In genomic region chr7:122575506-122575905, GRCm38 (mm10) we compare ENCODE assay signal across 10 mouse cellular contexts.
DNase-seq lines count a peak whose midpoint lies in the region; ATAC-seq lines count a peak whose summit lies in the region.
"Had no signal": no experiment of that assay in that cellular context is flagged by ENCODE, and none has a peak within 500 bp of the region (broad histone marks: within the 10 kb centered on the region; RNA-seq: fewer than 3 reads in every experiment).

No protein-coding gene starts in this region.

- no peak for DNase-seq in heart, adult 9 months (ENCODE audit: low spot score in 2 of 2)
- peak; percentile 46 to 62 for DNase-seq in left cerebral cortex, adult 18-20 months (ENCODE audit: low spot score in 2 of 2)
- no peak for DNase-seq in left cerebral cortex, adult 9 months (ENCODE audit: low spot score in 2 of 2)
- DNase-seq in embryo, embryonic 9.5 days (ENCODE audit: extremely low spot score) = peak; percentile 14
- DNase-seq in right cerebral cortex, postnatal 10 days (ENCODE audit: low spot score in 2 of 2) = peak; percentile 47 to 61
- no peak for DNase-seq in ovary, postnatal 14 days (ENCODE audit: low spot score)
- DNase-seq in cerebellum, postnatal 25 days = no peak
- DNase-seq: B cell, adult 2 months; liver, postnatal 0 days had no signal

- no peaks in the 10 kb centered on the region for H3K36me3 ChIP-seq in heart, embryonic 14.5 days (ENCODE audit: control insufficient read depth, insufficient read depth, low read length)

- ATAC-seq in heart, embryonic 14.5 days (ENCODE audit: insufficient number of reproducible peaks, insufficient read depth, low FRiP score, low read depth) = 0 out of 2 replicates have a peak, but pooled peaks have one; percentile 54
- ATAC-seq: liver, postnatal 0 days had no signal

- H3K27me3 ChIP-seq in heart, embryonic 14.5 days (ENCODE audit: control insufficient read depth, insufficient read depth, low read length) = no peaks in the 10 kb centered on the region

- 35% methylated on average over 8 of the region's 8 CpGs for WGBS in heart, embryonic 14.5 days

- H3K4me3 ChIP-seq in heart, embryonic 14.5 days (ENCODE audit: control insufficient read depth in 1 of 2, insufficient read depth in 1 of 2, low read depth in 1 of 2, low read length in 2 of 2) = no peak overlapping the region

- no peaks in the 10 kb centered on the region for H3K9me3 ChIP-seq in heart, embryonic 14.5 days (ENCODE audit: control insufficient read depth, low read length)

- no peak overlapping the region for H3K4me2 ChIP-seq in heart, embryonic 14.5 days (ENCODE audit: low read length)

- no peaks in the 10 kb centered on the region; a peak in 1 of 4 replicates for H3K4me1 ChIP-seq in heart, embryonic 14.5 days (ENCODE audit: control insufficient read depth in 2 of 2, insufficient read depth in 2 of 2, low read length in 2 of 2)

- H3K9ac ChIP-seq in heart, embryonic 14.5 days (ENCODE audit: low read length) = no peak overlapping the region
- H3K9ac ChIP-seq: liver, postnatal 0 days had no signal

- H3K27ac ChIP-seq in heart, embryonic 14.5 days (replicated peaks in 1 of 2; ENCODE audit: control insufficient read depth in 1 of 2, insufficient read depth in 1 of 2, low read depth in 2 of 2, low read length in 2 of 2) = no peak overlapping the region

Comparison
In these comparisons a context has a peak if more than half of its experiments do, and no peak if none do; other contexts are left out.
1. DNase-seq: peak in left cerebral cortex, adult 18-20 months (2 of 2), embryo, embryonic 9.5 days (single experiment) and right cerebral cortex, postnatal 10 days (2 of 2); none in heart, adult 9 months (0 of 2), left cerebral cortex, adult 9 months (0 of 2), ovary, postnatal 14 days (single experiment) and cerebellum, postnatal 25 days (0 of 2).